Comparison of ENCODE assay signal across 16 mouse cellular contexts in genomic region chr5:92495771-92496409, GRCm38 (mm10). TPM values are rescaled to one million over a fixed set of nuclear protein-coding genes. Genes with fewer than 3 reads are reported as not detected.
A peak's percentile ranks its signal among the peaks of the same experiment; 100 is the strongest.
DNase-seq lines count a peak whose midpoint lies in the region; TF ChIP-seq lines count a peak whose summit lies in the region.
"Had no signal": no experiment of that assay in that cellular context is flagged by ENCODE, and none has a peak within 500 bp of the region (broad histone marks: within the 10 kb centered on the region; RNA-seq: fewer than 3 reads in every experiment).

No protein-coding gene starts in this region.

- H3K4me1 ChIP-seq in liver, adult 2 months (ENCODE audit: control insufficient read depth, insufficient read depth, low read length): peaks cover 55% of the 10 kb centered on the region
- peaks cover 21% of the 10 kb centered on the region for H3K4me1 ChIP-seq in limb, embryonic 10.5 days

- peaks cover 34% of the 10 kb centered on the region for H3K79me2 ChIP-seq in liver, adult 2 months (ENCODE audit: control insufficient read depth, insufficient read depth, low read length)

- TF ChIP-seq CTCF in liver, adult 2 months (IDR thresholded peaks at IDR 0.05; ENCODE audit: low read depth, low read length): 0 out of 2 replicates have a peak, but pooled peaks have one; percentile 0

- no peak overlapping the region; the same call in 1 of the 2 replicates for H3K4me3 ChIP-seq in liver, adult 2 months (ENCODE audit: insufficient read depth, low read depth, low read length)
- H3K4me3 ChIP-seq in limb, embryonic 10.5 days: no peak overlapping the region
- H3K4me3 ChIP-seq: megakaryocyte, embryonic 14.5 days; stomach, embryonic 15.5 days had no signal

- WGBS in liver, adult 2 months: 28% methylated on average over 7 of the region's 7 CpGs
- 86% methylated on average over 7 of the region's 7 CpGs for WGBS in limb, embryonic 10.5 days

- H3K27ac ChIP-seq in liver, adult 2 months (replicated peaks; ENCODE audit: insufficient read depth, low read depth, low read length): peak overlapping the region; percentile 100
- peak overlapping the region; percentile 61; the same call in 1 of the 2 replicates for H3K27ac ChIP-seq in limb, embryonic 10.5 days
- H3K27ac ChIP-seq: stomach, embryonic 15.5 days had no signal

- peaks cover 5% of the 10 kb centered on the region for H3K36me3 ChIP-seq in liver, adult 2 months (ENCODE audit: control insufficient read depth, insufficient read depth, low read length)
- no peaks in the 10 kb centered on the region for H3K36me3 ChIP-seq in limb, embryonic 10.5 days
- H3K36me3 ChIP-seq: stomach, embryonic 15.5 days had no signal

- H3K9ac ChIP-seq in liver, adult 2 months (ENCODE audit: low read depth, low read length): peak overlapping the region; percentile 52
- H3K9ac ChIP-seq: stomach, embryonic 15.5 days had no signal

- no peaks in the 10 kb centered on the region for H3K9me3 ChIP-seq in limb, embryonic 10.5 days (replicated peaks)
- H3K9me3 ChIP-seq: megakaryocyte, embryonic 14.5 days; stomach, embryonic 15.5 days had no signal

- DNase-seq in adrenal gland, adult 2 months: peak; percentile 59
- no peak for DNase-seq in adrenal gland, adult 18-20 months (ENCODE audit: low spot score in 2 of 2)
- peak; percentile 100 for DNase-seq in liver, adult 2 months (ENCODE audit: extremely low read depth, low read depth, low spot score)
- DNase-seq in liver: no peak
- no peak for DNase-seq in limb, embryonic 10.5 days (ENCODE audit: low spot score)
- peak; percentile 36 for DNase-seq in lung, postnatal 14 days
- DNase-seq in right cerebral cortex, postnatal 4 days: no peak
- no peak for DNase-seq in cerebellum, postnatal 36 days
- DNase-seq: adrenal gland, adult 8-10 months; cerebellum, adult 2 months; kidney, postnatal 25 days had no signal

- no peak for TF ChIP-seq POLR2A in liver, adult 2 months (IDR thresholded peaks at IDR 0.05; ENCODE audit: extremely low read depth, insufficient read depth, low read length)

- H3K27me3 ChIP-seq in liver, adult 2 months (ENCODE audit: control insufficient read depth, insufficient read depth, low read length): no peaks in the 10 kb centered on the region
- H3K27me3 ChIP-seq in limb, embryonic 10.5 days (ENCODE audit: low read depth, poor library complexity, severe bottlenecking): no peaks in the 10 kb centered on the region
- H3K27me3 ChIP-seq: megakaryocyte, embryonic 14.5 days; stomach, embryonic 15.5 days had no signal

RNA-seq across cellular contexts. Expression of gene Scarb2, which starts 10.7 kb away (rescaled TPM):
- 10 to 100 TPM; 58.7 to 79.0 TPM for total RNA-seq in adrenal gland, adult 2 months (2021)
- polyA plus RNA-seq in adrenal gland, adult 2 months (2012; rRNA removed): 18.1 and 19.6 TPM in 2 replicates
- total RNA-seq in adrenal gland, adult 18-20 months (2021): 10 to 100 TPM; 67.1 to 70.2 TPM
- 112 and 122 TPM in 2 replicates for total RNA-seq in liver, adult 2 months (2014; rRNA removed)
- polyA plus RNA-seq in liver, adult 2 months (2012; rRNA removed): 28.5 and 32.4 TPM in 2 replicates
- 5.7 and 7.2 TPM in 2 replicates for polyA plus RNA-seq in limb, embryonic 10.5 days (2016; fragmentation: Nextera tagmentation; extraction: Ambion mirVana)

RNA-seq across cellular contexts. Expression of gene Fam47e, which starts 59.0 kb away (rescaled TPM):
- not detected for total RNA-seq in adrenal gland, adult 2 months (2021)
- not detected in 2 replicates for polyA plus RNA-seq in adrenal gland, adult 2 months (2012; rRNA removed)
- total RNA-seq in adrenal gland, adult 18-20 months (2021): not detected
- 30.3 and 36.6 TPM in 2 replicates for total RNA-seq in liver, adult 2 months (2014; rRNA removed)
- polyA plus RNA-seq in liver, adult 2 months (2012; rRNA removed): 9.5 and 9.8 TPM in 2 replicates
- polyA plus RNA-seq in limb, embryonic 10.5 days (2016; fragmentation: Nextera tagmentation; extraction: Ambion mirVana): not detected in 2 replicates
- total RNA-seq: adrenal gland, adult 8-10 months; gastrocnemius, adult 18-20 months; MEL had no signal
- polyA plus RNA-seq: hindbrain, embryonic 11.5 days had no signal

Comparison
In these comparisons a context has a peak if more than half of its experiments do, and no peak if none do; other contexts are left out.
1. DNase-seq: peak in adrenal gland, adult 2 months (single experiment), liver, adult 2 months (single experiment) and lung, postnatal 14 days (single experiment); none in adrenal gland, adult 18-20 months (0 of 2), liver (single experiment), limb, embryonic 10.5 days (single experiment), right cerebral cortex, postnatal 4 days (single experiment) and cerebellum, postnatal 36 days (0 of 2).
2. RNA of gene Fam47e, which starts 59.0 kb away (total RNA-seq): 30.3 to 36.6 TPM in liver, adult 2 months; not detected in adrenal gland, adult 2 months and not detected in adrenal gland, adult 18-20 months; every median in the first group is over 10 times any median in the second.